Mouse (Mus musculus) heart, postnatal 25 days (tissue): ENCODE results near the gene Olfr1270. TPM values are rescaled to one million over a fixed set of nuclear protein-coding genes. Genes with fewer than 3 reads are reported as not detected.
"Not testable (repeated sequence)": the region's sequence is repeated elsewhere in the genome, so short reads cannot be mapped to it uniquely, and the experiment has no call there.

Experiments
- DNase-seq: peaks from one replicate; pipeline ENCODE4 v3.0.0; 2022; ENCODE audit warnings: low spot score
- intact Hi-C: fragments of 180-260 bp; cut with DNase I; formaldehyde crosslinking; loops from one replicate; pipeline ENCODE4 v1.15.1; 2025
- total RNA-seq, 2 experiments: library from RNA; stranded (reverse); gene quantifications; 2 replicates each; pipeline ENCODE4 v1.2.3; 2021

Olfr1270 gene
- total RNA-seq, result not detected

DNA sequence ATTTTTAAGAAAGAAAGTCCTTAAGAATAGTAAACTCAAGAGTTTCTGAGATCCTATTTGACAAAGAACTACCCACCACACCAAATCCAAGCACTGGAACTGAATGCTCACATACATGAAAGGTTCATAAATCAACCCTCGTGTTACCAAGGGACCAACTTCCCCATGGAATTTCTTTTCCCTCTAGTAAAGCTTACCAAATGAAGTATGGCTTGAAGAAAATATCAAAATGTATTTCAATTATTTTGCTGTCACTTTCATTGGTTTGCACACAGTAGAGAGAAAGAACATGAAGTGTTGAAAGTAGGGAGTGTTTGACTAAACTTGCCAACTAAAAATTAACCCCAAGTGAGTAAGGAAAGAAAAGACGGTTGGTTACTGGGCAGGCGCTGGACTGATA is at the start of gene Olfr1270:
Gene Olfr1270, minus strand, starts transcription at position 101 of the 400 bp plus-strand sequence.
- DNase-seq, result no peak
- intact Hi-C loops, result no loop called here

DNA sequence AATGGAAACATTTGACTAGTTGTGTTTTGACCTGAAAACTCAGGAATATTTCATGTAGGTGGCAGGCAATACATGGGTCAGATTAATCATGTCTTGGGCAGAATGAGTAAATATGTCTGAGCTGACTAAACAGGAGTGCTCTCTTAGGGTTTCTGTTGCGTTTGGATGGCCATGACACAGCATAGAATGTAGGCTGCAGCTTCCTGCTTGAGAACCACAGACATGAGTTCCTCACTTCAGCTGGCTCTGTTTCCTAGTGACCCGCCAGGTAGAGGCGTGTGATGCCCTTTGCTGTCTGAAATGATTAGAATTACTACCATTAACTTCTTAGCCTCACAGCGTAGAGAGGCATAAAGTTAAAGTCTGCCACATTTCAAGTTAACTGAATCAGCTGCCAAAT is 46.7 kb upstream of the Olfr1270 start:
- DNase-seq, intact Hi-C loops: not testable (repeated sequence)

DNA sequence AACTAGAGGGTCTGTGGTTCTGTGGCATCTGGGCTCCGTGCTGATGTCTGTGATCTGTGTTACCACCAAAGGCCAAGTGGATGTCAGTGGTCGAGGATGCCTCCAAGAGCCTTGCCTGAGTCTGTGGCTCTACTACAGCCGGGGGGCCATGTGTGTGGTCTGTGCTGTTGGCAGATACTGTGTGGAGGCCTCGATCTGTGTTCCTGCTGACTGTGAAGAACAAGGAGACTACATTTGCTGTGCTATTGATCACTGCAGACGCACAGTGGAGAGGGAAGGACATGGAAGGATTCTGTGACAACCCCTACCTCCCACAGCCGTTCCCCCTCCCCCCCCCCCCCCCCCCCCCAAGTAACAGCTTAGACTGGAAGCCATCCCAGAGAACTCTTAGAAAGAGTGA is 42.4 kb upstream of the Olfr1270 start:
- intact Hi-C loops, DNase-seq: not testable (repeated sequence)

DNA sequence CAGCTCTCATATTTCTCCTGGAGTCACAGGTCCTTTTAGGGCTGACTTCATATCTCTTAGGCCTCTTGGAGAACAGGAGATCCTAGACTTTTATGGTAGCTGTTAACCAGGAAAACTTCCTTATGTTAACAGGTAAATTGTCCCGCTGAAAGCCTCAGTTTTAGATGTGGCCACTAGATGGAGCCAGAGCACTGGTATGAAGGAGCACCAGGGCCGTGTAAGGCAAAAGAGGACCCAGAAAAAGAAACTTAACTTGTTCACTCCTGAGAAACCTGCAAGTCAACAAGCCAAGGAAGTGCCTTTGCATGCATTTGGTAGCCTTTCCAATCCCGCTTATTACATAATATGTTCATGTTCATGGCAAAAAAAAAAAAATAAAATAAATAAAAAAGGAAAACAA is 41.9 kb upstream of the Olfr1270 start:
- intact Hi-C loops, DNase-seq: not testable (repeated sequence)

DNA sequence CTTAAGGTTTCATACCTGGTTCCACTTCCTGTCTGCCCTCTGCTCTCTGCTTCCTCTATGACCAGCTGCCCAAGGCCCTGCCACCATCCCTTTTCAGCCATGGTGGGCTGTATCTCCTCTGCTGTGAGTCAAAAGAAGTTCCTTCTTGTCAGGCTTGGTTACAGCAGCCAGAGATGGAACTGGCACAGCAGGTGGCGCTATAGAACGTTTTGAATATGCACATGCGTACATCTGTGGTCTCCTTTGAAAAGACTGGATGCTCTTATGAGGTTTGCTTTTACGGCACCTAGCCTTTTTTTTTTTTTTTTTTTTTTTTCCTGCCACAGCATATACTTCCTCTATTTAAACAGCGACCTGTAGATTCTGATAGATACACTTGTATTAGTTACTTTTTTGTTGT is 34.2 kb upstream of the Olfr1270 start:
- intact Hi-C loops, DNase-seq: not testable (repeated sequence)

DNA sequence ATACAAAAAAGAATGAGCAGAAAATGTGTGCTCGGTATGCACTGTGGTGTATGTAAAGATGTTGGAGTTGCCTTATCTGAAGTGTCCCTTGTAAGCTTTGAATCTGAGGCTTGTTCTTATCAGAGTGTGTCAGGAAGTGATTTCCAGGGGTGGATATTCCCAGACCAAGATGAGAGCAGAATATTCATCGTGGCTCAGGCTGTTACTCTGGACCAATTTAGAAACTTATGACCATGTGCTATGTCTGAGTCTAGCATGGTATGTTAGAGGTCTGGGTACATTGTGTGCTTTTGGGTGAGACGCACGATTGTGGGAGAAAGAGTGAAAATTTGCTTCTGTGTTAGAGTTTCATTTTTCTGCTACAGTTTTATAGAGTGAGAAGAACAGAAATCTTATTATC is 33.2 kb upstream of the Olfr1270 start:
- intact Hi-C loops, DNase-seq: not testable (repeated sequence)

DNA sequence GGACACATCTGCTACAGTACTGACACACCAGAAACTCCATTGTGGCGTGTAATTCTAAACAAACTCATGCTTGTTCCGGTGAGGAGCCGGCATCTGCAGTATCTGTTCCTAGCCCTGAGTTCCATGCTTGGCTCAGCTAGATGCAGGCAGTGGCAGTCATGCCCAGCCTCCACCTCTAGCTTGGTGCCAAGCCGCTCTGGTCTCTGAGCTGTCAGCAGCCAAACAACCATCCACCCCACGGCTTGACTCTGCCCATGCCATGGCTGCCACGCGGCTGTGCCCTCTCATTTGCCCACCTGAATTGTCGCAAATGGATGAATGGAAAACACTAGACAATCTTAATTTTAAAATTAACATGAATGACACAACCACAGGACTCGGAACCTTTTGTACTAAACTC is 1.0 kb upstream of the Olfr1270 start:
- no peak for DNase-seq
- intact Hi-C loops, result no loop called here

DNA sequence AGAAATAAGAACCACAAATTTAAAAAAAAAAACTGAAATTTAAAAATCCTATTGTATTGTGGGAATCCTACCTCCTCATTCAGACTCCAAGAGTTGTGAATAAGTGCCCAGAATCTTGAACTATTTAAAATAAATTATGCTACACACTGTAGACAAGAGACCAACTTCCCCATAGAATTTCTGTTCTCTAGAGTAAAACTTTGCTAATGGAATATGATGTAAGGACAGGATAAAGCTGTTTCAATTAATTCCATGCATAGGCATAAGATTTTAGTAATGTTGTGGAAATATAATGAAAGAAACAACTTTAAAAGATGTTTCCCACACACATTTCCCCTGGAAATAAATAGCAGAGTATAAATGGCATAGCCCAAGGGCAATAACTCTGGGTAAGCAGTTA is 10.7 kb downstream of the Olfr1270 start, which contains the start of gene Olfr32:
Gene Olfr32, minus strand, starts transcription at position 101 of the 400 bp plus-strand sequence.
- intact Hi-C loops, result no loop called here
- no peak for DNase-seq

DNA sequence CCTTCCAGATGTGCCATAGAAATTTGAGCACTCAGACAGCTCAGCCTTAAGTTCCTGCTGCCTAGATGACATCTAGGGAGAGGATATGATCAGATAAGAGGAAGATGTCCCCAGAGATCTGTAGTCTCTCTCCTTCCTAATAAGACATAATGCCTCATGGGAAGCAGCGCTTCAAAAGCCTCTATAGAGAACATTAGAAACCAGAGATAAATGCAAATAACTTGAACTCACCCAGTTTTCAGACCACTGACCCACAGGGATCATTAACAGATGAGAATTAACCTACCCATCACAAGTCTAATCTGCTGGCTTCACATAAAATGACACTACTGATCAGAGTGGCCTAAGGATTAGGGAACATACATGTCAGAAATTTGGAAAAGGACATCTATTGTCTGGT is 31.6 kb downstream of the Olfr1270 start, which contains the start of gene Olfr1269:
Gene Olfr1269, minus strand, starts transcription at position 101 of the 400 bp plus-strand sequence.
- no peak for DNase-seq
- intact Hi-C loops, result no loop called here

Other genes starting within 250 kb of the Olfr1270 start
- not detected for gene Olfr1258, start 225.8 kb downstream of the Olfr1270 start, total RNA-seq
- gene Olfr1259, start 204.4 kb downstream of the Olfr1270 start, total RNA-seq, result not detected
- gene Olfr1260, start 178.8 kb downstream of the Olfr1270 start, total RNA-seq, result not detected
- not detected for gene Olfr1261, start 161.9 kb downstream of the Olfr1270 start, total RNA-seq
- not detected for gene Olfr1262, start 152.9 kb downstream of the Olfr1270 start, total RNA-seq
- not detected for gene Olfr1263, start 141.0 kb downstream of the Olfr1270 start, total RNA-seq
- not detected for gene Olfr1264, start 127.5 kb downstream of the Olfr1270 start, total RNA-seq
- gene Olfr1265, start 117.8 kb downstream of the Olfr1270 start, total RNA-seq, result not detected
- not detected for gene Olfr140, start 89.5 kb downstream of the Olfr1270 start, total RNA-seq
- gene Olfr1269, start 31.7 kb downstream of the Olfr1270 start, total RNA-seq, result not detected
- not detected for gene Olfr32, start 10.8 kb downstream of the Olfr1270 start, total RNA-seq
- not detected for gene Olfr1506, start 71.4 kb upstream of the Olfr1270 start, total RNA-seq
- not detected for gene Olfr142, start 104.5 kb upstream of the Olfr1270 start, total RNA-seq
- gene Olfr1271, start 117.9 kb upstream of the Olfr1270 start, total RNA-seq, result not detected
- gene Olfr1272, start 139.8 kb upstream of the Olfr1270 start, total RNA-seq, result not detected
- gene Gm13769, start 169.1 kb upstream of the Olfr1270 start, total RNA-seq, result not detected
- gene Olfr1274-ps, start 245.6 kb upstream of the Olfr1270 start, total RNA-seq, result not detected